Mouse (Mus musculus) spleen, postnatal 4 days (tissue): ENCODE results near the gene Enkd1.

ENCODE experiments used
- DNase-seq, 2 experiments: peaks; one replicate each; pipeline ENCODE4 v3.0.0; 2022; ENCODE audit warnings: low spot score in 2 of 2

Enkd1 gene

GRCm38 (mm10) chr8:105661167-105661566 lies 46.8 kb downstream of the Enkd1 start:
- DNase-seq, result no peak

- DNase-seq, result no peak
Measured at GRCm38 (mm10) chr8:105657641-105658040, 50.4 kb downstream of the Enkd1 start.
